Mouse (Mus musculus) embryo, embryonic 11.5 days (tissue): ENCODE measurements around the gene Mib2.

Experiments
- DNase-seq: peaks from one replicate; pipeline ENCODE4 v3.0.0-alpha.2; 2012; ENCODE audit warnings: low read depth, low spot score

Mib2 gene

GRCm38 (mm10) chr4:155618321-155618720 is 50.7 kb downstream of the Mib2 start:
- DNase-seq, result no peak

- DNase-seq, result no peak
Measured at GRCm38 (mm10) chr4:155613264-155613663, 55.7 kb downstream of the Mib2 start.

- DNase-seq, result no peak
Measured at GRCm38 (mm10) chr4:155611860-155612259, 57.1 kb downstream of the Mib2 start.

GRCm38 (mm10) chr4:155606825-155607224 is 62.2 kb downstream of the Mib2 start:
- DNase-seq, result no peak

GRCm38 (mm10) chr4:155605132-155605531 is 63.9 kb downstream of the Mib2 start:
- DNase-seq, result no peak
